Mouse (Mus musculus): ENCODE results near the gene 4932438A13Rik. TPM values are rescaled to one million over a fixed set of nuclear protein-coding genes. Genes with fewer than 3 reads are reported as not detected.

Gene 4932438A13Rik
- total and polyA plus RNA-seq, 2 experiments: 5.9 to 37.9 TPM

DNA sequence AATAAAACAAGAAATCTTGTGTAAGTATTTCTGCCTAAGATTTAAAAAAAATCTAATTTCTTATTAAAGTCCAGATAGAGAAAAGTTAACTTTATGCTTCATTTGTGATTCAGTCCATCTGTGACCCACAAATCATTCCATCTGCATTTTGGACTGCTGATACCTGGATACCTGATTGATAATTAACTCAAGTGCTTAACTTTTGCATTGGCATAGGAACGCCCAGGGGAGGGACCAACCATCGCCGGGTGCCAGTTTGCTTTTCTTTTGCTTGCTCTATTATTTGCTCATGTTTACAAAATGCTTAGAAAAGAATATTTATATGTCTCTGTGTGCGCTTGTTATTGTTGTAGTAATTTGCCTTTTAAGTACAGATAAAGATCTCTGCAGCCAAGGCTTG, 1.6 kb downstream of the 4932438A13Rik start:
- Histone ChIP-seq H3K36me3 (ENCODE audit: control insufficient read depth, insufficient read depth, low read length) (peaks cover 21% of the 10 kb centered on the region), H3K27me3 (ENCODE audit: control insufficient read depth, insufficient read depth, low read length) (no peaks in the 10 kb centered on the region)
- WGBS: 28% methylated on average over 4 of the region's 4 CpGs

DNA sequence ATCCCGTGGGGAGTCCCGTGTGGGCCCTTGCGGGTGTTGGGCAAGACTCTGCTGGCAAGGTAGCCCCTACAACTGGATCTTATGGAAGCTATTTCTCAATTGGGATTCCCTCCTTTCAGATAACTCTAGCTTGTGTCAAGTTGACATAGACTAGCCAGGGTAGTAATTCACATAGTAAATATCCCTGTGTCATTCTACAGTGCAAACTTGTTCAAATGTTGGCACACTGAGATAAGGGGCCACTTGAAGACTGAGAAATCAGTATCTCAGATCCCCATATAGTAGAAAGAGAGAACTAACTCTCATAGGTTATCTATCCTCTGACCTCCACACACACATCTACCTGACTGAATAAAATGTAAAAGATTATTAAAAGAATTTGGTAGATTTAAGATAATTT, 42.5 kb downstream of the 4932438A13Rik start:
- Histone ChIP-seq H3K27ac (replicated peaks; ENCODE audit: insufficient read depth, low read depth, low read length) (no peak overlapping the region), H3K79me2 (ENCODE audit: control insufficient read depth, insufficient read depth, low read length) (no peaks in the 10 kb centered on the region), H3K36me3 (ENCODE audit: control insufficient read depth, insufficient read depth, low read length) (peaks cover 20% of the 10 kb centered on the region), H3K4me1 (ENCODE audit: control insufficient read depth, insufficient read depth, low read length) (no peaks in the 10 kb centered on the region), H3K9ac (ENCODE audit: low read depth, low read length) (no peak overlapping the region), H3K4me3 (ENCODE audit: insufficient read depth, low read depth, low read length) (no peak overlapping the region), H3K27me3 (ENCODE audit: control insufficient read depth, insufficient read depth, low read length) (no peaks in the 10 kb centered on the region)
- 84% methylated on average over 3 of the region's 3 CpGs for WGBS
- TF ChIP-seq POLR2A (IDR thresholded peaks at IDR 0.05; ENCODE audit: extremely low read depth, insufficient read depth, low read length): no peak
- no peak for TF ChIP-seq CTCF (IDR thresholded peaks at IDR 0.05; ENCODE audit: low read depth, low read length)
- no peak for DNase-seq (ENCODE audit: extremely low read depth, low read depth, low spot score)

More for the DNA sequence above, 1.6 kb downstream of the 4932438A13Rik start:
- Histone ChIP-seq H3K79me2 (ENCODE audit: control insufficient read depth, insufficient read depth, low read length) (peaks cover 4% of the 10 kb centered on the region; the same call in 1 of the 2 replicates), H3K4me1 (ENCODE audit: control insufficient read depth, insufficient read depth, low read length) (peaks cover 7% of the 10 kb centered on the region), H3K9ac (ENCODE audit: low read depth, low read length) (no peak overlapping the region), H3K27ac (replicated peaks; ENCODE audit: insufficient read depth, low read depth, low read length) (no peak overlapping the region), H3K4me3 (ENCODE audit: insufficient read depth, low read depth, low read length) (no peak overlapping the region)
- DNase-seq (ENCODE audit: extremely low read depth, low read depth, low spot score): peak; percentile 83
- no peak for TF ChIP-seq POLR2A (IDR thresholded peaks at IDR 0.05; ENCODE audit: extremely low read depth, insufficient read depth, low read length)
- TF ChIP-seq CTCF (IDR thresholded peaks at IDR 0.05; ENCODE audit: low read depth, low read length): no peak

DNA sequence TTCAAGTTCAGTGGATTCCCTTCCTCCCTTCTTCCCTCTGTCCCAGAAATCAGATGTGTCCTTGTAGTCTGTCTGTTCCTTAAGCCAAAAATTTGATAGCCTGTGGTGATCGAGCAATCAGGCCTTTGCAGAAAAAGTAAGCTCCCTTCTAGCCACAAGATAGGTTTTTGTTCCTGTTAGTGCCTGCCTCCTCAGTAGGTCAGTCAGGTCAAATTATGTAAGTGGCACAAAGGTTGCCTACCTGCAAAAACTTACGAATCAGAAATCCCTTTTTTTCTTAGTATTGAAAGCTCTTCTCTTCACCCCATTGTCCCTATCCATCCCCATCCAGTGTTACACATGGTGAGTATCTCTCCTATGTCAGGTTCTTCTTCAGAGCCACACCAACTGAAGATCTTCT, 54.9 kb downstream of the 4932438A13Rik start:
- peak overlapping the region; percentile 23; the same call in 1 of the 2 replicates for H3K4me3 ChIP-seq (ENCODE audit: insufficient read depth, low read depth, low read length)
- peak; percentile 90 for DNase-seq (ENCODE audit: extremely low read depth, low read depth, low spot score)
- no peaks in the 10 kb centered on the region for H3K79me2 ChIP-seq (ENCODE audit: control insufficient read depth, insufficient read depth, low read length)
- H3K4me1 ChIP-seq (ENCODE audit: control insufficient read depth, insufficient read depth, low read length): peaks cover 2% of the 10 kb centered on the region; the same call in 1 of the 2 replicates
- H3K9ac ChIP-seq (ENCODE audit: low read depth, low read length): peak overlapping the region; percentile 58; the same call in 1 of the 2 replicates
- H3K27me3 ChIP-seq (ENCODE audit: control insufficient read depth, insufficient read depth, low read length): no peaks in the 10 kb centered on the region
- H3K27ac ChIP-seq (replicated peaks; ENCODE audit: insufficient read depth, low read depth, low read length): peak overlapping the region; percentile 94
- TF ChIP-seq POLR2A (IDR thresholded peaks at IDR 0.05; ENCODE audit: extremely low read depth, insufficient read depth, low read length) (no peak), CTCF (IDR thresholded peaks at IDR 0.05; ENCODE audit: low read depth, low read length) (no peak)
- 31% methylated on average over 2 of the region's 2 CpGs for WGBS
- H3K36me3 ChIP-seq (ENCODE audit: control insufficient read depth, insufficient read depth, low read length): peaks cover 17% of the 10 kb centered on the region

DNA sequence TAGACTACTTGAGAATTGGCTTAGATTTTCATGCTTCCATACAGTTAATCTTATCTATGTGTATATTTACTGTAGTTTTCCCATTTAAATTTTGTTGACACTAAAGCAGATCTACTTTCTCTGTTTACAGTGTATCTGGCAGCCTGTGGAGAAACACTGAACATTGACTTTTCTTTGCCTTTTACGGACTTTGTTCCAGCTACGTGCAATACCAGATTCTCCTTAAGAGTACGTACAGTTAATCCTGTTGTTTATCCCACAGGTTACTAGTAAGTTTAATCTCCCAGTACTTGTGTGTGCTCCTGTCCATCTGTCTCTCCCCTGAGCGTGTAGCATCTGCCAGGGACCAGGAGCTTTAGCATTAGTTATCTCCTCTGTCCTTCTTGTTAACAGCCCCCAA, 55.4 kb downstream of the 4932438A13Rik start:
- H3K27me3 ChIP-seq (ENCODE audit: control insufficient read depth, insufficient read depth, low read length): no peaks in the 10 kb centered on the region
- peaks cover 2% of the 10 kb centered on the region; the same call in 1 of the 2 replicates for H3K4me1 ChIP-seq (ENCODE audit: control insufficient read depth, insufficient read depth, low read length)
- peak overlapping the region; percentile 23; the same call in 1 of the 2 replicates for H3K4me3 ChIP-seq (ENCODE audit: insufficient read depth, low read depth, low read length)
- H3K36me3 ChIP-seq (ENCODE audit: control insufficient read depth, insufficient read depth, low read length): peaks cover 18% of the 10 kb centered on the region
- WGBS: 27% methylated on average over 4 of the region's 4 CpGs
- TF ChIP-seq CTCF (IDR thresholded peaks at IDR 0.05; ENCODE audit: low read depth, low read length) (no peak), POLR2A (IDR thresholded peaks at IDR 0.05; ENCODE audit: extremely low read depth, insufficient read depth, low read length) (no peak)
- no peak overlapping the region for H3K9ac ChIP-seq (ENCODE audit: low read depth, low read length)
- DNase-seq (ENCODE audit: extremely low read depth, low read depth, low spot score): peak; percentile 93
- H3K27ac ChIP-seq (replicated peaks; ENCODE audit: insufficient read depth, low read depth, low read length): peak overlapping the region; percentile 94
- H3K79me2 ChIP-seq (ENCODE audit: control insufficient read depth, insufficient read depth, low read length): no peaks in the 10 kb centered on the region

DNA sequence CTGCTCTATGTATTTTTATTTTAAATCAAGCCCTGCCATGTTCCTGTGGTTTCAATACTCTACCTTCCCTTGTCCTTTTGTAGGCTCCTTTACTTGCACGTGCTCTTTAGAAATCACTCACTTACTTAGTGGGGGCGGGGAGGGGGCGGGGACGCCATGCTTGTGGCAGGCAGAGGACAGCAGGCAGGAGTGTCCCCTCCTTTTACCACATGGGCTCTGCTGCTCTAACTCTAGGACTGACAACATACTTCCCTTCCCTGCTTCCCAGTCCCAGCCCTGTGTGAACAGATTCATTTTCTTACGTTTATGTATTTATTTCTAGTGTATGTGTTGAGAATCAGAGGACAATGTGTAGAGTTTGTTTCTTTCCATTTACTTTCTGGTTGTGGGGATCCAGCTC, 78.7 kb downstream of the 4932438A13Rik start:
- no peaks in the 10 kb centered on the region for H3K27me3 ChIP-seq (ENCODE audit: control insufficient read depth, insufficient read depth, low read length)
- peaks cover 2% of the 10 kb centered on the region; the same call in 1 of the 2 replicates for H3K4me1 ChIP-seq (ENCODE audit: control insufficient read depth, insufficient read depth, low read length)
- peaks cover 3% of the 10 kb centered on the region; the same call in 1 of the 2 replicates for H3K79me2 ChIP-seq (ENCODE audit: control insufficient read depth, insufficient read depth, low read length)
- DNase-seq (ENCODE audit: extremely low read depth, low read depth, low spot score): no peak
- H3K9ac ChIP-seq (ENCODE audit: low read depth, low read length): no peak overlapping the region
- TF ChIP-seq CTCF (IDR thresholded peaks at IDR 0.05; ENCODE audit: low read depth, low read length): no peak
- TF ChIP-seq POLR2A (IDR thresholded peaks at IDR 0.05; ENCODE audit: extremely low read depth, insufficient read depth, low read length): no peak
- H3K27ac ChIP-seq (replicated peaks; ENCODE audit: insufficient read depth, low read depth, low read length): no peak overlapping the region
- WGBS: 76% methylated on average over 5 of the region's 5 CpGs
- H3K36me3 ChIP-seq (ENCODE audit: control insufficient read depth, insufficient read depth, low read length): peaks cover 35% of the 10 kb centered on the region
- no peak overlapping the region for H3K4me3 ChIP-seq (ENCODE audit: insufficient read depth, low read depth, low read length)

DNA sequence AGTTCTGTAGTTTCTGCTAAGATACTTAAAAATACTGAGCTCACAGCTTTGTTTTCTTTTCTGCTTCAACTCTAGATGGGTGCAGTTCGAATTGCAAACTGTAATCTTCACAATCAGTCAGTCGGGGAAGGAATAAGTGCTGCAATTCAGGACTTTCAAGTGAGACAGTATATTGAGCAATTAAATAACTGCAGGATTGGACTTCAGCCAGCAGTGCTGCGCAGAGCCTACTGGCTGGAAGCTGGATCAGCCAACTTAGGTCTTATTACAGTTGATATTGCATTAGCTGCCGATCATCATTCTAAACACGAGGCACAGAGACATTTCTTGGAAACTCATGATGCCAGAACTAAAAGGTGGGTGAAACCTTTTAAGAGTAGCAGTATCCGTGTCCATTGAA, 79.2 kb downstream of the 4932438A13Rik start:
- no peak overlapping the region for H3K4me3 ChIP-seq (ENCODE audit: insufficient read depth, low read depth, low read length)
- no peak for TF ChIP-seq POLR2A (IDR thresholded peaks at IDR 0.05; ENCODE audit: extremely low read depth, insufficient read depth, low read length)
- no peak for TF ChIP-seq CTCF (IDR thresholded peaks at IDR 0.05; ENCODE audit: low read depth, low read length)
- WGBS: 32% methylated on average over 6 of the region's 6 CpGs
- peaks cover 1% of the 10 kb centered on the region; the same call in 1 of the 2 replicates for H3K79me2 ChIP-seq (ENCODE audit: control insufficient read depth, insufficient read depth, low read length)
- H3K27me3 ChIP-seq (ENCODE audit: control insufficient read depth, insufficient read depth, low read length): no peaks in the 10 kb centered on the region
- H3K36me3 ChIP-seq (ENCODE audit: control insufficient read depth, insufficient read depth, low read length): peaks cover 35% of the 10 kb centered on the region
- peaks cover 2% of the 10 kb centered on the region; the same call in 1 of the 2 replicates for H3K4me1 ChIP-seq (ENCODE audit: control insufficient read depth, insufficient read depth, low read length)
- no peak overlapping the region for H3K27ac ChIP-seq (replicated peaks; ENCODE audit: insufficient read depth, low read depth, low read length)
- peak; percentile 76 for DNase-seq (ENCODE audit: extremely low read depth, low read depth, low spot score)
- no peak overlapping the region for H3K9ac ChIP-seq (ENCODE audit: low read depth, low read length)

Data from liver, adult 2 months (tissue).